Mouse (Mus musculus) stomach, embryonic 16.5 days (tissue): ENCODE results near the gene Lrrc45. TPM values are rescaled to one million over a fixed set of nuclear protein-coding genes. Genes with fewer than 3 reads are reported as not detected.
A peak's percentile ranks its signal among the peaks of the same experiment; 100 is the strongest.

Source experiments
- ATAC-seq: fragments of 200-750 bp; cut with Nextera tagmentation; 2 replicates; pipeline ENCODE4 v1.8.0; 2017; ENCODE audit warnings: moderate number of reproducible peaks, moderate TSS enrichment; ENCODE audit not compliant: insufficient read depth, low FRiP score
- H3K27ac ChIP-seq: fragments of 300-500 bp; sonication (generic); 2 replicates; pipeline ENCODE4 v1.5.1; 2014; ENCODE audit warnings: low read length
- H3K27me3 ChIP-seq: fragments of 300-500 bp; sonication (generic); 2 replicates; pipeline ENCODE4 v1.6.1; 2014; ENCODE audit warnings: low read length, control low read depth, mixed read lengths; ENCODE audit not compliant: control insufficient read depth, insufficient read depth
- H3K36me3 ChIP-seq: fragments of 300-500 bp; sonication (generic); 2 replicates; pipeline ENCODE4 v1.6.1; 2014; ENCODE audit warnings: low read length; ENCODE audit not compliant: control insufficient read depth, insufficient read depth
- H3K4me1 ChIP-seq: fragments of 300-500 bp; sonication (generic); 2 replicates; pipeline ENCODE4 v1.6.1; 2014; ENCODE audit warnings: low read length, control low read depth, mixed read lengths; ENCODE audit not compliant: control insufficient read depth, insufficient read depth
- H3K4me2 ChIP-seq: fragments of 300-500 bp; sonication (generic); 2 replicates; pipeline ENCODE4 v1.6.1; 2014; ENCODE audit warnings: low read depth, low read length, mixed read lengths
- H3K4me3 ChIP-seq: fragments of 300-500 bp; sonication (generic); replicated peaks from 2 replicates; pipeline ENCODE4 v1.5.1; 2014; ENCODE audit warnings: mild to moderate bottlenecking, low read length
- H3K9ac ChIP-seq: fragments of 300-500 bp; sonication (generic); 2 replicates; pipeline ENCODE4 v1.6.1; 2014; ENCODE audit warnings: low read length
- H3K9me3 ChIP-seq: fragments of 300-500 bp; sonication (generic); replicated peaks from 2 replicates; pipeline ENCODE4 v1.6.1; 2016; ENCODE audit warnings: low read length, control low read depth; ENCODE audit not compliant: control insufficient read depth
- WGBS: fragments of 180-500 bp; shearing (Covaris S2); extraction: QIAGEN DNeasy Blood & Tissue Kit; methylation state at CpG from one replicate; pipeline ENCODE4 v1.1.7; 2014; 5-methylcytosine and 5-hydroxymethylcytosine counted together
- polyA plus RNA-seq: library from polyadenylated mRNA; unstranded; fragments of >200 nt; fragmentation: Nextera tagmentation; extraction: Ambion mirVana; gene quantifications from 2 replicates; pipeline ENCODE4 v1.2.1, GENCODE M21; 2015

Lrrc45 gene
- polyA plus RNA-seq, 1 experiment from 2014 or later = 59.1 TPM

GRCm38 (mm10) chr11:120682683-120683082 lies 31.0 kb upstream of the Lrrc45 start:
- 93% methylated on average over 5 of the region's 5 CpGs for WGBS
- Histone ChIP-seq H3K4me1 (peaks cover 14% of the 10 kb centered on the region), H3K4me3 (no peak overlapping the region), H3K9me3 (no peaks in the 10 kb centered on the region), H3K27me3 (no peaks in the 10 kb centered on the region), H3K36me3 (no peaks in the 10 kb centered on the region; the same call in 1 of the 2 replicates), H3K27ac (no peak overlapping the region), H3K4me2 (no peak overlapping the region), H3K9ac (no peak overlapping the region)
- no peak for ATAC-seq

- H3K36me3 ChIP-seq = peaks cover 2% of the 10 kb centered on the region; the same call in 1 of the 2 replicates
These were observed 30.2 kb upstream of the Lrrc45 start for GRCm38 (mm10) chr11:120683536-120683935.

GRCm38 (mm10) chr11:120684086-120684485 lies 29.6 kb upstream of the Lrrc45 start:
- Histone ChIP-seq H3K27ac (no peak overlapping the region), H3K4me1 (peaks cover 14% of the 10 kb centered on the region), H3K9me3 (no peaks in the 10 kb centered on the region), H3K4me2 (no peak overlapping the region), H3K36me3 (peaks cover 6% of the 10 kb centered on the region; the same call in 1 of the 2 replicates), H3K4me3 (no peak overlapping the region), H3K27me3 (no peaks in the 10 kb centered on the region), H3K9ac (no peak overlapping the region)
- WGBS = 76% methylated on average over 2 of the region's 2 CpGs
- no peak for ATAC-seq

More at GRCm38 (mm10) chr11:120683536-120683935, 30.2 kb upstream of the Lrrc45 start:
- ATAC-seq = no peak
- no peaks in the 10 kb centered on the region for H3K9me3 ChIP-seq
- H3K4me3 ChIP-seq = no peak overlapping the region
- peaks cover 14% of the 10 kb centered on the region for H3K4me1 ChIP-seq
- WGBS = 90% methylated on average over 3 of the region's 3 CpGs
- no peak overlapping the region for H3K9ac ChIP-seq
- no peaks in the 10 kb centered on the region for H3K27me3 ChIP-seq
- no peak overlapping the region for H3K27ac ChIP-seq
- H3K4me2 ChIP-seq = no peak overlapping the region

- 73% methylated on average over 2 of the region's 2 CpGs for WGBS
- H3K4me3 ChIP-seq = no peak overlapping the region
- H3K9ac ChIP-seq = no peak overlapping the region; the same call in 1 of the 2 replicates
- no peak overlapping the region for H3K4me2 ChIP-seq
- H3K36me3 ChIP-seq = peaks cover 6% of the 10 kb centered on the region; the same call in 1 of the 2 replicates
- H3K27me3 ChIP-seq = no peaks in the 10 kb centered on the region
- H3K4me1 ChIP-seq = peaks cover 14% of the 10 kb centered on the region
- ATAC-seq = no peak
- no peaks in the 10 kb centered on the region for H3K9me3 ChIP-seq
- no peak overlapping the region for H3K27ac ChIP-seq
These were observed 29.1 kb upstream of the Lrrc45 start for GRCm38 (mm10) chr11:120684660-120685059.

GRCm38 (mm10) chr11:120686650-120687272 lies 27.0 kb upstream of the Lrrc45 start:
- 59% methylated on average over 20 of the region's 20 CpGs for WGBS
- H3K36me3 ChIP-seq = peaks cover 6% of the 10 kb centered on the region; the same call in 1 of the 2 replicates
- no peaks in the 10 kb centered on the region for H3K27me3 ChIP-seq
- H3K9ac ChIP-seq = peak overlapping the region; percentile 57
- H3K27ac ChIP-seq = peak overlapping the region; percentile 92
- H3K9me3 ChIP-seq = no peaks in the 10 kb centered on the region
- ATAC-seq = peak; percentile 61; the same call in 1 of the 2 replicates
- peaks cover 14% of the 10 kb centered on the region for H3K4me1 ChIP-seq
- no peak overlapping the region for H3K4me3 ChIP-seq
- H3K4me2 ChIP-seq = no peak overlapping the region; the same call in 1 of the 2 replicates

- H3K9ac ChIP-seq = no peak overlapping the region
- ATAC-seq = no peak
- no peak overlapping the region for H3K4me3 ChIP-seq
- H3K27me3 ChIP-seq = no peaks in the 10 kb centered on the region
- H3K4me2 ChIP-seq = no peak overlapping the region
- peaks cover 16% of the 10 kb centered on the region for H3K4me1 ChIP-seq
- H3K9me3 ChIP-seq = no peaks in the 10 kb centered on the region
- peaks cover 6% of the 10 kb centered on the region; the same call in 1 of the 2 replicates for H3K36me3 ChIP-seq
- 80% methylated on average over 3 of the region's 3 CpGs for WGBS
- no peak overlapping the region for H3K27ac ChIP-seq
These were observed 24.4 kb upstream of the Lrrc45 start for GRCm38 (mm10) chr11:120689365-120689764.

- H3K9ac ChIP-seq = no peak overlapping the region
- WGBS = 86% methylated on average over 4 of the region's 4 CpGs
- no peak overlapping the region for H3K27ac ChIP-seq
- H3K36me3 ChIP-seq = peaks cover 6% of the 10 kb centered on the region; the same call in 1 of the 2 replicates
- H3K4me1 ChIP-seq = peaks cover 10% of the 10 kb centered on the region
- ATAC-seq = no peak
- no peaks in the 10 kb centered on the region for H3K9me3 ChIP-seq
- H3K4me3 ChIP-seq = no peak overlapping the region
- no peak overlapping the region for H3K4me2 ChIP-seq
- H3K27me3 ChIP-seq = no peaks in the 10 kb centered on the region
These were observed 21.2 kb upstream of the Lrrc45 start for GRCm38 (mm10) chr11:120692471-120693011.

- H3K4me2 ChIP-seq = no peak overlapping the region
- H3K9me3 ChIP-seq = no peaks in the 10 kb centered on the region
- H3K9ac ChIP-seq = no peak overlapping the region
- no peaks in the 10 kb centered on the region for H3K27me3 ChIP-seq
- ATAC-seq = no peak
- peaks cover 10% of the 10 kb centered on the region for H3K4me1 ChIP-seq
- 82% methylated on average over 3 of the region's 3 CpGs for WGBS
- no peak overlapping the region for H3K4me3 ChIP-seq
- peaks cover 5% of the 10 kb centered on the region; the same call in 1 of the 2 replicates for H3K36me3 ChIP-seq
- no peak overlapping the region for H3K27ac ChIP-seq
These were observed 20.3 kb upstream of the Lrrc45 start for GRCm38 (mm10) chr11:120693461-120693860.

- H3K36me3 ChIP-seq = no peaks in the 10 kb centered on the region
- WGBS = 24% methylated on average over 4 of the region's 4 CpGs
- peaks cover 10% of the 10 kb centered on the region for H3K4me1 ChIP-seq
- H3K4me3 ChIP-seq = no peak overlapping the region
- H3K4me2 ChIP-seq = no peak overlapping the region
- peak; percentile 27; the same call in 1 of the 2 replicates for ATAC-seq
- no peak overlapping the region for H3K9ac ChIP-seq
- H3K27me3 ChIP-seq = no peaks in the 10 kb centered on the region
- peak overlapping the region; percentile 43; the same call in 1 of the 2 replicates for H3K27ac ChIP-seq
- no peaks in the 10 kb centered on the region for H3K9me3 ChIP-seq
These were observed 18.5 kb upstream of the Lrrc45 start for GRCm38 (mm10) chr11:120695184-120695583.
